Mouse (Mus musculus) adrenal gland, adult (tissue): ENCODE results near the gene Col4a3.

Experiments
- DNase-seq, 2 experiments: peaks; one replicate each; pipeline ENCODE4 v3.0.0; 2022 to 2023; ENCODE audit warnings: low spot score in 1 of 2; ENCODE audit not compliant: inconsistent age in 2 of 2

Col4a3 gene

DNA sequence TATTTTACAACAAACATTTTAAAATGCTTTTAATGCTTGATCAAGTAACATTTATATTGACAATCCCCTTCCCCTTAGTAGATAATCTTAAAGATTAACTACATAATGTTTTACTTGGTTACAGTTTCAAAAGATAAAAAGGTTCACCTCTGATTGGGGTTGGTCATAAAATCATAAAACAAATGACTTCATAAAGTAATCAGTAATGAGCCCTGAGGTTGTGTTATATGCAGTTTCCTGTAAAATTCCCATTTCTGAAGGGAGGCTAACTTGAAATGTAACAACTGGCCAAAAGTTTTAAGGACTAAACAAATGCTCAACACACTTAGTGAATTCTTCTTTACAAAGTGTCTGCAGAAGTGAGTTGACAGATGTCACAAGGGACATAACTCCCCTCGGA lies 179.5 kb downstream of the Col4a3 start:
- DNase-seq: no peak

DNA sequence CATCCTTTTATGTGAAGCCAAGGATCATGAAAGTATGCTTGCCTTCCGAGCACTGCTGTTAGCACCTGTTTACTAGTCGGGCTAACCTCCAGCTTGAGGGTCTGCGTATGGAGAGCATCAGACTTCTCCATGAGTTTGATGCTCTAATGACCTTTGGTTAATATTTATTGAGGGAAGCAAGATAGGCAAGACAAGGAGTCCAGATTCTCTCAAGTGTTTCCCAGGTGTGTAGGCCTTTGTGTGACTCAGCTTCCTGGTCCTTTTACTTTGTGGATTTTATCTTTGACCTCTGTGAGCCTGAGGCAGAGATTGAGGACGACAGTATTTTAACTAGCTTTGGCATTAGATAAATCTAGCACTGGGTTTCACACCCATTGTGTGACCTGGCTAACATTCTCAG lies 179.9 kb downstream of the Col4a3 start:
- DNase-seq: no peak

DNA sequence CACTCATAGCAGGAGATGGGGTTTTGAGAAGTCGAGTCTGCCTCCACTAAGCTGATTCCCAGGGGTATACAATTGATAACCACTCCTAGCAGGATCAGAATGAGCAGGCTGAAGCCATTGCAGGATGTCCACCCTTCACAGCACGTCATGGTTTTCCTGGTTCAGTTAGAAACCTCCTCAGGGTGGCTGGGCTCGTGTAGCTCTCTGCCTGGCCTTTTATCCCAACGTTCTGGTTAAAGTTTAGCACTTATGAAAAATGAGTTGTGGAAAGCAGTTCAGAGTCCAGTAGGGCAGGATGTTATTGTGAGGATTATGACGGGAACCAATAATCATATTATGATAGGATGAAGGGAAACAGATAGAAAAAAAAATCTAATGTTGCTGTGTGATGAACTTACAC lies 181.5 kb downstream of the Col4a3 start, which contains the start of gene Tm4sf20:
Gene Tm4sf20, minus strand, starts transcription at position 193 of the 400 bp plus-strand sequence.
- no peak for DNase-seq

GRCm38 (mm10) chr1:82771022-82771586 lies 184.4 kb downstream of the Col4a3 start, which contains the start of gene Gm47791:
Gm47791 (minus strand) TSS chr1:82771243.
- DNase-seq: no peak
